Mouse (Mus musculus): Measurements from ENCODE around the gene St5.

DNA sequence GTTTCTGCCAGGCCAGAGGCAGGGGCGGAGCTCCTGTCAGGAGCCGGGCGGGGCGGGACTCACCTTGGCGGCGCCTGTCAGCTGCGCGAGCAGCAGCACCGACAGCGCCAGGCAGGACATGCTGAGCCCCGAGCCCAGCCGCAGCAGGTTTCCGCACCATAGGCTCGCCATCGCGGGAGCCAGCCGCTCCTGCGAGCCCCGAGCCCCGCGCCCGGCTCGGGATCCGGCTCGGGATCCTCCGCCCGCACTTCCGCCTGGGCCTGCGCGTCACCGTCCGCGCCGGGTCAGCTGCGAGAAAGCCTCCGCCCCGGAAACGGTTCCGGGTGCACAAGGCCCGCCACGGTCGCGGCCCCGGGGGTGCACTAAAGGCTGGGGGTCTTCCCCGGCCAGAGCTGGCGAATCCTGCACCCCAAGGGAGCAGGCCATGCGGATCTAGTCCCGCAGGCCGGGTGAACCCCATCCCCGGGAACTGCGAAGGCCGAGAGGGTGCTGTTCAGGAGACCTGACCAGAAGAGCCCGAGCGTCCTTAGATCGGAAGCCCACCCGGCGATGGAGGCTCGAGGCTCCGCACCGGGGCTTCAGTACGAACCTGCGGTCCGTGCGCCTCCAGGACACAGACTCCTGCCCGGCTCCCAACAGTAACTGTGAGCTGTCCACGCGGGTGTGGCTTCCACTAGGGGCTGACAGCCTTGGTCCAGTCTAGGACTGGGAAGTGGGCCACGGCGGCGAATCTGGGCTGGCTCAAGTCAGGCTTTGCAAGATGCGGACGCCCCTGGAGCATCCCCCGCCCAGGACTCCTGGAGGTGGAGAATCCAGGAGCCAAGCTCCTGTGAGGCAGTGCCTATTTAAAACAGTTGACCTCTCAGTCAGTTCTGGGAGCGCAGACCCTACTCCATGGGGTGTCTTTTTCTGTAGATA is 48.9 kb upstream of the St5 start, which contains the start of gene Tmem9b:
- TF ChIP-seq CTCF (IDR thresholded peaks at IDR 0.05; ENCODE audit: borderline replicate concordance, control insufficient read depth, extremely low read depth, insufficient read depth, low read length, poor library complexity) (0 out of 2 replicates have a peak, but pooled peaks have one; percentile 46), POLR2A (IDR thresholded peaks at IDR 0.05; ENCODE audit: control insufficient read depth, extremely low read depth, insufficient read depth, low read length, poor library complexity) (peak; percentile 86)
